Mouse (Mus musculus): ENCODE measurements around the gene Cbr1. TPM values are rescaled to one million over a fixed set of nuclear protein-coding genes. Genes with fewer than 3 reads are reported as not detected.

The Cbr1 gene
- polyA plus RNA-seq (2015; fragmentation: Nextera tagmentation; extraction: Ambion mirVana): 138 and 152 TPM in 2 replicates

GRCm38 (mm10) chr16:93605553-93605952, at the start of gene Cbr1:
Gene Cbr1 (plus strand): TSS chr16:93605853.
- H3K9ac ChIP-seq (ENCODE audit: low read depth, low read length): peak within 1 kb of the TSS; percentile 76; the same call in 1 of the 2 replicates
- no peak for ATAC-seq
- H3K4me1 ChIP-seq (ENCODE audit: control insufficient read depth, insufficient read depth, low read depth, low read length): peaks cover 21% of the 10 kb centered on the region
- H3K27me3 ChIP-seq (replicated peaks; ENCODE audit: control insufficient read depth, insufficient read depth, low read length): no peaks in the 10 kb centered on the region
- H3K36me3 ChIP-seq (ENCODE audit: control insufficient read depth, insufficient read depth, low read length): no peaks in the 10 kb centered on the region; the same call in 1 of the 2 replicates
- WGBS: 46% methylated on average over 4 of the region's 4 CpGs
- no peaks in the 10 kb centered on the region for H3K9me3 ChIP-seq (ENCODE audit: control insufficient read depth, low read length)
- peak within 1 kb of the TSS; percentile 56 for H3K4me3 ChIP-seq (ENCODE audit: low read length)
- peak within 1 kb of the TSS; percentile 98 for H3K4me2 ChIP-seq (ENCODE audit: low read length)
- peak within 1 kb of the TSS; percentile 94 for H3K27ac ChIP-seq (ENCODE audit: low read depth, low read length)

DNA sequence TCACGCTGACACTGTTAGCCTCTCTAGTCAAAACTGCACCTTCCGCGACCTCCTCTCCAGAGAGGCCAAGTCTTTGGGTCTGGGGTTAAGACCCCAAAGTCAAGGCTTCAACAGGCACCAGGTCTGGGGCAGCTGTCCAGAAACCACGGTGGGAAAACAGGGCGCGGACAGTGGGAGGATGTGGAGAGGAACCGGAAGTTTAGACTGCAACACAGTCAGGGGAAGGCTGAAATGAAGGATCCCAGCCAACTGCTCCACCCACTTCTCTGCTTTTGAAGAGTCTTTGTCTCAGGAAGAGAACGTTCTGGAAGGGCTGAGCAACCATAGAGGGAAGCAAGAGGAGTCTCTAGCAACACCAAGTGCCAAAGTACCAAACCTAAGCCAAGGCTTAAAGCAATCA, 48.0 kb upstream of the Cbr1 start:
- Histone ChIP-seq H3K4me1 (ENCODE audit: control insufficient read depth, insufficient read depth, low read depth, low read length) (no peaks in the 10 kb centered on the region), H3K27me3 (replicated peaks; ENCODE audit: control insufficient read depth, insufficient read depth, low read length) (no peaks in the 10 kb centered on the region), H3K4me2 (ENCODE audit: low read length) (no peak overlapping the region), H3K9me3 (ENCODE audit: control insufficient read depth, low read length) (no peaks in the 10 kb centered on the region), H3K9ac (ENCODE audit: low read depth, low read length) (no peak overlapping the region), H3K36me3 (ENCODE audit: control insufficient read depth, insufficient read depth, low read length) (no peaks in the 10 kb centered on the region), H3K4me3 (ENCODE audit: low read length) (no peak overlapping the region), H3K27ac (ENCODE audit: low read depth, low read length) (no peak overlapping the region)
- WGBS: 77% methylated on average over 8 of the region's 8 CpGs
- no peak for ATAC-seq

DNA sequence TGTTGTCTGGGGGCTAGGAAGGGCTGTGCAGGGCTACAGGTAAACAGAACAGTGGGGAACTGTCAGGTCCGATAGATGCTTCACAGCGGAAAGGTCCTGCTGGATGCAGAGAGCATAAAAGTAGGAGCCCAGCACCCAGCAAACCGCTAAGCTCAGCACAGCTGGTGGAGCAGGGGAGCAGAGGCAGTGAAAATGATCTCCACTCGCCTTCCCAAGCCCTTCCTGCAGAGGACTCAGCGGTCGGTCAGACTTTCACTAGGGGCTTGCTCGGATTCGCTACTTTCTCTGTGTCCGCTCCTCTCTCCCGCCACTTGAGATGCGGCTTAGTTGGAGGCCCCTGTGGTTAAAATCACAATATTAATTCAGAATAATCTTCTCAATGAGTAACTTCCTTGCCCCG, 47.2 kb upstream of the Cbr1 start:
- H3K27me3 ChIP-seq (replicated peaks; ENCODE audit: control insufficient read depth, insufficient read depth, low read length): no peaks in the 10 kb centered on the region
- no peak overlapping the region for H3K4me3 ChIP-seq (ENCODE audit: low read length)
- H3K4me2 ChIP-seq (ENCODE audit: low read length): no peak overlapping the region
- H3K36me3 ChIP-seq (ENCODE audit: control insufficient read depth, insufficient read depth, low read length): no peaks in the 10 kb centered on the region
- no peaks in the 10 kb centered on the region for H3K9me3 ChIP-seq (ENCODE audit: control insufficient read depth, low read length)
- ATAC-seq: no peak
- 19% methylated on average over 12 of the region's 12 CpGs for WGBS
- H3K27ac ChIP-seq (ENCODE audit: low read depth, low read length): no peak overlapping the region
- H3K9ac ChIP-seq (ENCODE audit: low read depth, low read length): no peak overlapping the region
- H3K4me1 ChIP-seq (ENCODE audit: control insufficient read depth, insufficient read depth, low read depth, low read length): no peaks in the 10 kb centered on the region

DNA sequence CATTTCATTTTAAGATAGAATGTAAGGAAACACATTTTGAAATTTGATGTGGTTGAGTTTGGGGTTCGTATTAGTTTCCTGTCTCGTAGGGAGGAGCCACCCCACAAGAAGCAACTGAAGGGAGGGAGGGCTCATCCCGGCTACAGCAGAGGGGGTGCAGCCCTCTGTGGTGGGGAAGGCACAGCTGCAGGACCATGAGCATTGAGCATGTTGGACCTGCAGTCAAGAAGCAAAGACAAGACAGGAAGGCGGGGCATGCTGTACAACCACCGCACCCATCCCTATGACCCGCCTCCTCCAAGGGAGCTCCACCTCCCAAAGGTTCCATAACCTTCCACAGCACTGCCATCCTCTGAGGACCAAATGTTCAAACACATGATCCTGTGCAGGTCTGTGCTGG, 33.3 kb upstream of the Cbr1 start:
- no peaks in the 10 kb centered on the region for H3K27me3 ChIP-seq (replicated peaks; ENCODE audit: control insufficient read depth, insufficient read depth, low read length)
- H3K9me3 ChIP-seq (ENCODE audit: control insufficient read depth, low read length): no peaks in the 10 kb centered on the region
- 94% methylated on average over 6 of the region's 6 CpGs for WGBS
- no peak overlapping the region for H3K4me3 ChIP-seq (ENCODE audit: low read length)
- no peaks in the 10 kb centered on the region for H3K36me3 ChIP-seq (ENCODE audit: control insufficient read depth, insufficient read depth, low read length)
- H3K4me1 ChIP-seq (ENCODE audit: control insufficient read depth, insufficient read depth, low read depth, low read length): 0 out of 2 replicates have a peak, but pooled peaks cover 2% of the 10 kb centered on the region
- no peak overlapping the region for H3K9ac ChIP-seq (ENCODE audit: low read depth, low read length)
- ATAC-seq: no peak
- no peak overlapping the region for H3K27ac ChIP-seq (ENCODE audit: low read depth, low read length)
- no peak overlapping the region for H3K4me2 ChIP-seq (ENCODE audit: low read length)

GRCm38 (mm10) chr16:93573434-93573833, 32.2 kb upstream of the Cbr1 start:
- ATAC-seq: no peak
- Histone ChIP-seq H3K4me1 (ENCODE audit: control insufficient read depth, insufficient read depth, low read depth, low read length) (0 out of 2 replicates have a peak, but pooled peaks cover 2% of the 10 kb centered on the region), H3K9me3 (ENCODE audit: control insufficient read depth, low read length) (no peaks in the 10 kb centered on the region), H3K27ac (ENCODE audit: low read depth, low read length) (no peak overlapping the region), H3K36me3 (ENCODE audit: control insufficient read depth, insufficient read depth, low read length) (no peaks in the 10 kb centered on the region), H3K4me3 (ENCODE audit: low read length) (no peak overlapping the region), H3K27me3 (replicated peaks; ENCODE audit: control insufficient read depth, insufficient read depth, low read length) (no peaks in the 10 kb centered on the region), H3K9ac (ENCODE audit: low read depth, low read length) (no peak overlapping the region), H3K4me2 (ENCODE audit: low read length) (no peak overlapping the region)
- 95% methylated on average over 5 of the region's 5 CpGs for whole genome bisulfite sequencing

DNA sequence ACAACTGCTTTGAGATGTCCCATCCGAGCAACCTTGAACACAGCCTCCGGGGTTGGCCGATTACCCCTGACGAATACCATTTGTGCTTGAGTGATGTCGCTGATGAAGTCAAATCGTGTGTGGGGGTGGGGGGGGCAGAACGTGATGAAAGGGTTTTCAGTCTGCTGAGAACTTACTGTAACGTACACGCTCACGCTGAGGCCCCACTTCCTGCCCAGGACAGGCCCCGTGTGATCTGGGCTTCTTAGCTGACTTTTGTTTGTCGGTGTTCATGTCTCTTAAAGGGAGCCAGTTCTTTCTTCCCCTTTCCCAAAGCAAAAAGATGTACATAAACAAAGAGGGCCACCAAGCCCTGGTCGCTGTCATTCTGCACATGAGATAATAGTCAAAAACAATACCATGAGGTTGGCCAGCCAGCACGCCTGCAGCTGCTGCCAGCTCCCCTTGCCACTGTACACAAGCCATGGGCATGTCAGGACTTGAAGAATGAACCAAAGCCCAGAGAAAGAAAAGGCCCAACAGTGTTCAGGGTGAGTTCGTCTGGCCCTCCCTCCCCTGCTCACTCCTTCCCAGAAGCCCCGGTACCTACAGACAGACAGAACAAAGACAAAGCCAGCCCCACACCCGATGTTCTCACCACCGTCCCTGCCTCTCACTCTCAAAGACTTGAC, 31.0 kb upstream of the Cbr1 start:
- Histone ChIP-seq H3K27me3 (replicated peaks; ENCODE audit: control insufficient read depth, insufficient read depth, low read length) (no peaks in the 10 kb centered on the region), H3K4me3 (ENCODE audit: low read length) (no peak overlapping the region), H3K4me2 (ENCODE audit: low read length) (no peak overlapping the region), H3K36me3 (ENCODE audit: control insufficient read depth, insufficient read depth, low read length) (no peaks in the 10 kb centered on the region), H3K27ac (ENCODE audit: low read depth, low read length) (no peak overlapping the region), H3K9ac (ENCODE audit: low read depth, low read length) (no peak overlapping the region), H3K9me3 (ENCODE audit: control insufficient read depth, low read length) (no peaks in the 10 kb centered on the region), H3K4me1 (ENCODE audit: control insufficient read depth, insufficient read depth, low read depth, low read length) (0 out of 2 replicates have a peak, but pooled peaks cover 2% of the 10 kb centered on the region)
- 47% methylated on average over 18 of the region's 18 CpGs for WGBS
- ATAC-seq: peak; percentile 41; the same call in 1 of the 2 replicates

DNA sequence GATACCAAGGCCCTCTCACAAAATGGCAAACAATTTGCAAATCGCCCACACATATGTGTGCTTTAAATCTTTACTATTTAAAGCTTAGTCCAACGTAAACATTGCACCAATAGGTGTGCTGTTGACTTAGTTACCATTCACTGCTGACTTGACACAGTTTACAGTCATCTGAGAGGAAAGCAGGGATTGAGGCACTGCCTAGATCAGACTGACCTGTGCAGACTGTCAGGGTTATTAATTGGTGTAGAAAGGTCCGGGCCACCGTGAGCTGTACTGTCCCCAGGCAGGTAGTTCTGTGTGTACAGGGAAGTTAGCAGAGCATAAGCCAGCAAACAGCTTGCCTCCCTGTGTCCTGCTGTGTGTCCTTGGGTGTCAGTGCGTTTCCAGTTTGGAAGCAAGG, 30.1 kb upstream of the Cbr1 start:
- Histone ChIP-seq H3K27me3 (replicated peaks; ENCODE audit: control insufficient read depth, insufficient read depth, low read length) (no peaks in the 10 kb centered on the region), H3K27ac (ENCODE audit: low read depth, low read length) (no peak overlapping the region), H3K9me3 (ENCODE audit: control insufficient read depth, low read length) (no peaks in the 10 kb centered on the region), H3K36me3 (ENCODE audit: control insufficient read depth, insufficient read depth, low read length) (no peaks in the 10 kb centered on the region), H3K4me1 (ENCODE audit: control insufficient read depth, insufficient read depth, low read depth, low read length) (0 out of 2 replicates have a peak, but pooled peaks cover 2% of the 10 kb centered on the region), H3K4me3 (ENCODE audit: low read length) (no peak overlapping the region), H3K4me2 (ENCODE audit: low read length) (no peak overlapping the region), H3K9ac (ENCODE audit: low read depth, low read length) (no peak overlapping the region)
- ATAC-seq: no peak
- 81% methylated on average over 5 of the region's 5 CpGs for WGBS

GRCm38 (mm10) chr16:93576412-93577082, 29.1 kb upstream of the Cbr1 start:
- Histone ChIP-seq H3K36me3 (ENCODE audit: control insufficient read depth, insufficient read depth, low read length) (no peaks in the 10 kb centered on the region), H3K27ac (ENCODE audit: low read depth, low read length) (no peak overlapping the region), H3K4me1 (ENCODE audit: control insufficient read depth, insufficient read depth, low read depth, low read length) (0 out of 2 replicates have a peak, but pooled peaks cover 2% of the 10 kb centered on the region), H3K9ac (ENCODE audit: low read depth, low read length) (no peak overlapping the region), H3K27me3 (replicated peaks; ENCODE audit: control insufficient read depth, insufficient read depth, low read length) (no peaks in the 10 kb centered on the region), H3K4me2 (ENCODE audit: low read length) (no peak overlapping the region), H3K4me3 (ENCODE audit: low read length) (no peak overlapping the region), H3K9me3 (ENCODE audit: control insufficient read depth, low read length) (no peaks in the 10 kb centered on the region)
- 31% methylated on average over 14 of the region's 14 CpGs for WGBS
- 0 out of 2 replicates have a peak, but pooled peaks have one; percentile 54 for ATAC-seq

GRCm38 (mm10) chr16:93578346-93579005, 27.2 kb upstream of the Cbr1 start:
- ATAC-seq: no peak
- H3K4me3 ChIP-seq (ENCODE audit: low read length): no peak overlapping the region
- H3K36me3 ChIP-seq (ENCODE audit: control insufficient read depth, insufficient read depth, low read length): no peaks in the 10 kb centered on the region
- 0 out of 2 replicates have a peak, but pooled peaks cover 2% of the 10 kb centered on the region for H3K4me1 ChIP-seq (ENCODE audit: control insufficient read depth, insufficient read depth, low read depth, low read length)
- H3K4me2 ChIP-seq (ENCODE audit: low read length): no peak overlapping the region
- no peaks in the 10 kb centered on the region for H3K27me3 ChIP-seq (replicated peaks; ENCODE audit: control insufficient read depth, insufficient read depth, low read length)
- WGBS: 90% methylated on average over 8 of the region's 8 CpGs
- no peak overlapping the region for H3K27ac ChIP-seq (ENCODE audit: low read depth, low read length)
- H3K9ac ChIP-seq (ENCODE audit: low read depth, low read length): no peak overlapping the region
- H3K9me3 ChIP-seq (ENCODE audit: control insufficient read depth, low read length): no peaks in the 10 kb centered on the region

Measured in hindbrain, embryonic 16.5 days (tissue).